Mouse (Mus musculus): ENCODE measurements around the gene Galnt10.

GRCm38 (mm10) chr11:57767171-57767570, 121.9 kb downstream of the Galnt10 start:
- TF ChIP-seq CTCF (IDR thresholded peaks at IDR 0.05; ENCODE audit: low read depth, low read length) (no peak), POLR2A (IDR thresholded peaks at IDR 0.05; ENCODE audit: borderline replicate concordance, low read depth, low read length) (no peak)
